Comparison of ENCODE assay signal across 8 mouse cellular contexts in genomic region chr9:70543048-70543880, GRCm38 (mm10). TPM values are rescaled to one million over a fixed set of nuclear protein-coding genes. Genes with fewer than 3 reads are reported as not detected.
DNase-seq lines count a peak whose midpoint lies in the region; ATAC-seq and TF ChIP-seq lines count a peak whose summit lies in the region.

No protein-coding gene starts in this region.

- H3K27me3 ChIP-seq in heart, adult 2 months (ENCODE audit: control insufficient read depth, insufficient read depth, low read length) = no peaks in the 10 kb centered on the region
- H3K27me3 ChIP-seq in forebrain, postnatal 0 days (ENCODE audit: insufficient read depth, low read length) = no peaks in the 10 kb centered on the region
- H3K27me3 ChIP-seq in midbrain, embryonic 12.5 days = no peaks in the 10 kb centered on the region

- H3K9me3 ChIP-seq in forebrain, postnatal 0 days (ENCODE audit: low read length) = no peaks in the 10 kb centered on the region
- H3K9me3 ChIP-seq in midbrain, embryonic 12.5 days = no peaks in the 10 kb centered on the region

- H3K9ac ChIP-seq in heart, adult 2 months (ENCODE audit: low read depth, low read length) = peak overlapping the region; percentile 96
- H3K9ac ChIP-seq in forebrain, postnatal 0 days = peak overlapping the region; percentile 96
- H3K9ac ChIP-seq in midbrain, embryonic 12.5 days (replicated peaks) = peak overlapping the region; percentile 90

- H3K36me3 ChIP-seq in heart, adult 2 months (ENCODE audit: control insufficient read depth, insufficient read depth, low read length) = peaks cover 18% of the 10 kb centered on the region
- peaks cover 4% of the 10 kb centered on the region for H3K36me3 ChIP-seq in forebrain, postnatal 0 days (ENCODE audit: insufficient read depth)
- H3K36me3 ChIP-seq in midbrain, embryonic 12.5 days = no peaks in the 10 kb centered on the region

- no peaks in the 10 kb centered on the region for H3K79me2 ChIP-seq in heart, adult 2 months (replicated peaks; ENCODE audit: control insufficient read depth, insufficient read depth, low read length)

- intact Hi-C loops in heart, adult 2 months (cut with DNase I) = loop anchor here (2.0 kb wide), 1 partner anchor 40 kb away; the partner anchor contains the start of gene Rnf111

- TF ChIP-seq CTCF in heart, adult 2 months (IDR thresholded peaks at IDR 0.05) = no peak
- no peak for TF ChIP-seq CTCF in bone marrow macrophage, adult 2 months (IDR thresholded peaks at IDR 0.05; ENCODE audit: low read depth, low read length)
- TF ChIP-seq CTCF in forebrain, postnatal 0 days (IDR thresholded peaks at IDR 0.05; ENCODE audit: low read depth) = peak; percentile 8; the same call in 1 of the 2 replicates

- no peak for TF ChIP-seq EP300 in heart, adult 2 months (IDR thresholded peaks at IDR 0.05; ENCODE audit: insufficient read depth, low read depth, low read length)

- no peak for TF ChIP-seq POLR2A in heart, adult 2 months (IDR thresholded peaks at IDR 0.05; ENCODE audit: insufficient read depth, low read depth, low read length)
- TF ChIP-seq POLR2A in bone marrow macrophage, adult 2 months (IDR thresholded peaks at IDR 0.05; ENCODE audit: borderline replicate concordance, low read depth, low read length) = no peak

- H3K4me2 ChIP-seq in forebrain, postnatal 0 days (ENCODE audit: low read depth) = peak overlapping the region; percentile 78
- H3K4me2 ChIP-seq in midbrain, embryonic 12.5 days (replicated peaks) = peak overlapping the region; percentile 76

- H3K4me3 ChIP-seq in heart, adult 2 months = peak overlapping the region; percentile 75
- peak overlapping the region; percentile 85 for H3K4me3 ChIP-seq in bone marrow macrophage, adult 2 months (ENCODE audit: insufficient read depth, low read length)
- peak overlapping the region; percentile 96 for H3K4me3 ChIP-seq in forebrain, postnatal 0 days (ENCODE audit: low read depth, low read length)
- H3K4me3 ChIP-seq in midbrain, embryonic 12.5 days = peak overlapping the region; percentile 78

- H3K27ac ChIP-seq in heart, adult 2 months = peak overlapping the region; percentile 96
- H3K27ac ChIP-seq in bone marrow macrophage, adult 2 months (ENCODE audit: insufficient read depth, low read depth, low read length) = peak overlapping the region; percentile 84
- H3K27ac ChIP-seq in forebrain, postnatal 0 days (ENCODE audit: low read depth, low read length) = peak overlapping the region; percentile 99
- peak overlapping the region; percentile 99 for H3K27ac ChIP-seq in midbrain, embryonic 12.5 days (replicated peaks)

- under 1% methylated on average over 64 of the region's 64 CpGs for WGBS in heart, adult 2 months
- WGBS in forebrain, postnatal 0 days = 2% methylated on average over 61 of the region's 64 CpGs
- 1% methylated on average over 64 of the region's 64 CpGs for WGBS in midbrain, embryonic 12.5 days

- DNase-seq in heart, adult 2 months = no peak
- DNase-seq in heart, adult 8-10 months (ENCODE audit: low spot score) = no peak
- peak; percentile 46 for DNase-seq in 416B (ENCODE audit: low read depth)
- DNase-seq in forebrain, postnatal 0 days = no peak
- peak; percentile 75 to 84 for DNase-seq in kidney, postnatal 4 days
- DNase-seq in thymus, postnatal 14 days = peak; percentile 79

- ATAC-seq in forebrain, postnatal 0 days = peak; percentile 64
- ATAC-seq in midbrain, embryonic 12.5 days (ENCODE audit: low FRiP score, low read depth) = peak; percentile 77

- H3K4me1 ChIP-seq in heart, adult 2 months (ENCODE audit: control insufficient read depth, insufficient read depth, low read length) = peaks cover 2% of the 10 kb centered on the region; the same call in 1 of the 2 replicates
- H3K4me1 ChIP-seq in bone marrow macrophage, adult 2 months (ENCODE audit: control insufficient read depth, insufficient read depth, low read length) = no peaks in the 10 kb centered on the region; the same call in 1 of the 2 replicates
- H3K4me1 ChIP-seq in forebrain, postnatal 0 days (ENCODE audit: insufficient read depth) = peaks cover 10% of the 10 kb centered on the region; the same call in 1 of the 2 replicates
- H3K4me1 ChIP-seq in midbrain, embryonic 12.5 days = peaks cover 17% of the 10 kb centered on the region

RNA-seq across cellular contexts. Expression of gene Sltm, which starts 0.7 kb away (rescaled TPM):
- total RNA-seq in heart, adult 2 months (2021) = 10 to 100 TPM; 20.9 to 21.9 TPM
- 6.4 and 8.9 TPM in 2 replicates for polyA plus RNA-seq in heart, adult 2 months (2012; rRNA removed)
- 10 to 100 TPM; 16.0 to 23.0 (median 19.9) TPM for total RNA-seq in heart, adult 8-10 months (2022)
- polyA plus RNA-seq in bone marrow macrophage, adult 2 months (2012; ENCODE audit: insufficient read depth, insufficient read length, missing spikeins) = 50.8 and 56.3 TPM in 2 replicates
- total RNA-seq in forebrain, postnatal 0 days (2014; rRNA removed) = 43.2 and 51.1 TPM in 2 replicates
- polyA plus RNA-seq in forebrain, postnatal 0 days (2015; fragmentation: Nextera tagmentation; extraction: Ambion mirVana) = 38.1 and 43.9 TPM in 2 replicates
- polyA plus RNA-seq in midbrain, embryonic 12.5 days (2016; fragmentation: Nextera tagmentation; extraction: Ambion mirVana) = 79.3 and 83.4 TPM in 2 replicates

RNA-seq across cellular contexts. Expression of gene Rnf111, which starts 39.7 kb away (rescaled TPM):
- 10 to 100 TPM; 19.4 to 19.8 TPM for total RNA-seq in heart, adult 2 months (2021)
- 25.2 and 25.7 TPM in 2 replicates for polyA plus RNA-seq in heart, adult 2 months (2012; rRNA removed)
- total RNA-seq in heart, adult 8-10 months (2022) = 10 to 100 TPM; 16.2 to 21.6 (median 19.5) TPM
- polyA plus RNA-seq in bone marrow macrophage, adult 2 months (2012; ENCODE audit: insufficient read depth, insufficient read length, missing spikeins) = 55.3 and 61.9 TPM in 2 replicates
- 29.4 and 40.5 TPM in 2 replicates for total RNA-seq in forebrain, postnatal 0 days (2014; rRNA removed)
- polyA plus RNA-seq in forebrain, postnatal 0 days (2015; fragmentation: Nextera tagmentation; extraction: Ambion mirVana) = 12.4 and 18.7 TPM in 2 replicates
- 47.5 and 52.0 TPM in 2 replicates for polyA plus RNA-seq in midbrain, embryonic 12.5 days (2016; fragmentation: Nextera tagmentation; extraction: Ambion mirVana)

Comparison
In these comparisons a context has a peak if more than half of its experiments do, and no peak if none do; other contexts are left out.
1. DNase-seq: peak in 416B (single experiment), kidney, postnatal 4 days (2 of 2) and thymus, postnatal 14 days (single experiment); none in heart, adult 2 months (0 of 2), heart, adult 8-10 months (single experiment) and forebrain, postnatal 0 days (single experiment).
2. Peak in every context shown above with its lines, with median percentiles within 50 percentile points of each other: H3K27ac ChIP-seq, H3K4me3 ChIP-seq and H3K9ac ChIP-seq.